24 mouse cellular contexts compared by ENCODE assay signal in genomic region chr2:5144446-5144845, GRCm38 (mm10). TPM values are rescaled to one million over a fixed set of nuclear protein-coding genes. Genes with fewer than 3 reads are reported as not detected.
"Had no signal": no experiment of that assay in that cellular context is flagged by ENCODE, and none has a peak within 500 bp of the region (broad histone marks: within the 10 kb centered on the region; RNA-seq: fewer than 3 reads in every experiment).

No protein-coding gene starts in this region.

- DNase-seq: kidney, adult 8-10 months; kidney, postnatal 10 days; kidney, postnatal 36 days; layer of hippocampus, postnatal 36 days; liver, postnatal 0 days; lung, embryonic 14.5 days; retina, postnatal 1 day; right cerebral cortex, postnatal 25 days; spleen, adult 18-20 months; thymus, postnatal 25 days had no signal

- ATAC-seq: intestine, postnatal 0 days; liver, postnatal 0 days; lung, postnatal 0 days; midbrain, embryonic 15.5 days had no signal

- H3K36me3 ChIP-seq: kidney, embryonic 15.5 days; limb, embryonic 12.5 days; midbrain, embryonic 12.5 days; midbrain, embryonic 15.5 days; neural tube, embryonic 12.5 days; stomach, embryonic 15.5 days had no signal

- H3K4me2 ChIP-seq: kidney, embryonic 15.5 days; limb, embryonic 12.5 days; liver, embryonic 11.5 days; lung, embryonic 14.5 days; midbrain, embryonic 12.5 days; midbrain, embryonic 15.5 days; neural tube, embryonic 12.5 days; stomach, embryonic 15.5 days had no signal

- H3K27me3 ChIP-seq: limb, embryonic 12.5 days had no signal

- H3K4me1 ChIP-seq: midbrain, embryonic 12.5 days; midbrain, embryonic 15.5 days; neural tube, embryonic 12.5 days; stomach, embryonic 15.5 days had no signal

- H3K9ac ChIP-seq: kidney, embryonic 15.5 days; limb, embryonic 12.5 days; liver, embryonic 14.5 days; liver, postnatal 0 days; lung, embryonic 14.5 days; midbrain, embryonic 12.5 days; midbrain, embryonic 15.5 days; neural tube, embryonic 12.5 days; stomach, embryonic 15.5 days had no signal

- H3K4me3 ChIP-seq: kidney, embryonic 15.5 days; left cerebral cortex, adult 2 months; limb, embryonic 12.5 days; midbrain, embryonic 12.5 days; midbrain, embryonic 15.5 days; neural tube, embryonic 12.5 days; stomach, embryonic 15.5 days had no signal

- H3K9me3 ChIP-seq: kidney, embryonic 15.5 days; limb, embryonic 12.5 days; midbrain, embryonic 12.5 days; midbrain, embryonic 15.5 days; neural tube, embryonic 12.5 days; stomach, embryonic 15.5 days had no signal

- H3K27ac ChIP-seq: kidney, embryonic 15.5 days; left cerebral cortex, adult 2 months; limb, embryonic 12.5 days; liver, embryonic 14.5 days; macrophage; midbrain, embryonic 12.5 days; midbrain, embryonic 15.5 days; neural tube, embryonic 12.5 days; stomach, embryonic 15.5 days had no signal

RNA-seq across cellular contexts. Expression of gene Ccdc3, which starts 6.9 kb away (rescaled TPM):
- total RNA-seq: megakaryocyte, adult 5-6 weeks; neutrophil, adult 5-6 weeks had no signal
- polyA plus RNA-seq: macrophage had no signal
